Mouse (Mus musculus): ENCODE measurements around the gene Prss28. TPM values are rescaled to one million over a fixed set of nuclear protein-coding genes. Genes with fewer than 3 reads are reported as not detected.

Prss28 gene
- polyA plus RNA-seq, 1 experiment = not detected

GRCm38 (mm10) chr17:25333943-25334342 is 25.5 kb downstream of the Prss28 start:
- peak; percentile 10 for DNase-seq (ENCODE audit: low read depth, low spot score)
- WGBS = 3% methylated on average over 8 of the region's 8 CpGs

GRCm38 (mm10) chr17:25338218-25338617 is 29.8 kb downstream of the Prss28 start:
- WGBS = 78% methylated on average over 4 of the region's 4 CpGs

GRCm38 (mm10) chr17:25340003-25340402 is 31.6 kb downstream of the Prss28 start:
- DNase-seq (ENCODE audit: low read depth, low spot score) = no peak
- WGBS = 85% methylated on average over 6 of the region's 6 CpGs

More at GRCm38 (mm10) chr17:25338218-25338617, 29.8 kb downstream of the Prss28 start:
- DNase-seq (ENCODE audit: low read depth, low spot score) = no peak

GRCm38 (mm10) chr17:25341490-25341889 is 33.0 kb downstream of the Prss28 start:
- 24% methylated on average over 3 of the region's 3 CpGs for WGBS
- DNase-seq (ENCODE audit: low read depth, low spot score) = no peak

- 79% methylated on average over 4 of the region's 4 CpGs for WGBS
- no peak for DNase-seq (ENCODE audit: low read depth, low spot score)
These were observed 37.0 kb downstream of the Prss28 start, which contains the start of gene Tpsab1 for GRCm38 (mm10) chr17:25345462-25345861. Gene Tpsab1 (minus strand): TSS chr17:25345562.

GRCm38 (mm10) chr17:25361291-25361690 is 52.8 kb downstream of the Prss28 start:
- DNase-seq (ENCODE audit: low read depth, low spot score) = no peak
- 49% methylated on average over 2 of the region's 2 CpGs for WGBS

Other genes starting within 250 kb of the Prss28 start
- gene Tmem204, start 225.1 kb upstream of the Prss28 start, polyA plus RNA-seq (2012; rRNA removed) = 16.7 and 18.5 TPM in 2 replicates
- gene Telo2, start 192.7 kb upstream of the Prss28 start, polyA plus RNA-seq (2012; rRNA removed) = 9.4 and 12.2 TPM in 2 replicates
- gene Ptx4, start 187.9 kb upstream of the Prss28 start, polyA plus RNA-seq (2012; rRNA removed) = 0.07 and 0.10 TPM in 2 replicates
- gene Clcn7, start 175.3 kb upstream of the Prss28 start, polyA plus RNA-seq (2012; rRNA removed) = 17.1 and 21.7 TPM in 2 replicates
- gene Ccdc154, start 146.2 kb upstream of the Prss28 start, polyA plus RNA-seq (2012; rRNA removed) = not detected in 2 replicates
- not detected in 2 replicates for gene Gm38655, start 133.2 kb upstream of the Prss28 start, polyA plus RNA-seq (2012; rRNA removed)
- gene BC003965, start 124.1 kb upstream of the Prss28 start, polyA plus RNA-seq (2012; rRNA removed) = 9.5 and 10.4 TPM in 2 replicates
- 6.0 and 9.8 TPM in 2 replicates for gene Unkl, start 120.2 kb upstream of the Prss28 start, polyA plus RNA-seq (2012; rRNA removed)
- 36.1 and 37.5 TPM in 2 replicates for gene Gnptg, start 68.5 kb upstream of the Prss28 start, polyA plus RNA-seq (2012; rRNA removed)
- 11.6 and 12.7 TPM in 2 replicates for gene Tsr3, start 68.5 kb upstream of the Prss28 start, polyA plus RNA-seq (2012; rRNA removed)
- 7.8 and 11.9 TPM in 2 replicates for gene Baiap3, start 52.3 kb upstream of the Prss28 start, polyA plus RNA-seq (2012; rRNA removed)
- 113 and 132 TPM in 2 replicates for gene Ube2i, start 34.0 kb upstream of the Prss28 start, polyA plus RNA-seq (2012; rRNA removed)
- gene Prss34, start 10.3 kb upstream of the Prss28 start, polyA plus RNA-seq (2012; rRNA removed) = not detected in 2 replicates
- gene Prss29, start 10.0 kb downstream of the Prss28 start, polyA plus RNA-seq (2012; rRNA removed) = not detected in 2 replicates
- not detected in 2 replicates for gene Tpsab1, start 36.9 kb downstream of the Prss28 start, polyA plus RNA-seq (2012; rRNA removed)
- 0.58 and 0.59 TPM in 2 replicates for gene Tpsb2, start 57.7 kb downstream of the Prss28 start, polyA plus RNA-seq (2012; rRNA removed)
- 68.1 and 75.8 TPM in 2 replicates for gene Tpsg1, start 60.6 kb downstream of the Prss28 start, polyA plus RNA-seq (2012; rRNA removed)
- gene Cacna1h, start 125.1 kb downstream of the Prss28 start, polyA plus RNA-seq (2012; rRNA removed) = 10.4 and 25.1 TPM in 2 replicates
- 0.11 TPM in 1 of 2 replicates, not detected in the other for gene Tekt4, start 146.0 kb downstream of the Prss28 start, polyA plus RNA-seq (2012; rRNA removed)
- 0.48 and 0.71 TPM in 2 replicates for gene Sstr5, start 188.6 kb downstream of the Prss28 start, polyA plus RNA-seq (2012; rRNA removed)

Data from large intestine, adult 2 months (tissue).